Mouse (Mus musculus) heart, postnatal 36 days (tissue): ENCODE measurements around the gene Ube2k. TPM values are rescaled to one million over a fixed set of nuclear protein-coding genes. Genes with fewer than 3 reads are reported as not detected.

Experiments used
- DNase-seq, 2 experiments: peaks; one replicate each; pipeline ENCODE4 v3.0.0; 2021 to 2022
- intact Hi-C: fragments of 180-260 bp; cut with DNase I; formaldehyde crosslinking; loops from one replicate; pipeline ENCODE4 v1.15.1; 2025
- total RNA-seq, 2 experiments: library from RNA; stranded (reverse); gene quantifications; 2 replicates each; pipeline ENCODE4 v1.2.3; 2021

The Ube2k gene
- total RNA-seq, 2 experiments from 2014 or later, result 59.4 to 67.6 TPM

- no peak for DNase-seq
- intact Hi-C loops, result no loop called here
Measured at GRCm38 (mm10) chr5:65610541-65610940, 73.5 kb downstream of the Ube2k start.

GRCm38 (mm10) chr5:65613152-65613924 is 76.3 kb downstream of the Ube2k start:
- intact Hi-C loops, result no loop called here
- DNase-seq, result no peak

GRCm38 (mm10) chr5:65624340-65624739 is 87.3 kb downstream of the Ube2k start:
- DNase-seq, result no peak
- intact Hi-C loops, result no loop called here

GRCm38 (mm10) chr5:65638896-65639295 is 101.9 kb downstream of the Ube2k start:
- DNase-seq, result no peak
- intact Hi-C loops, result no loop called here

Other genes with a start within 250 kb of the Ube2k start
- 10 to 100 TPM; 31.1 to 42.5 TPM for gene Rfc1, start 201.6 kb upstream of the Ube2k start, total RNA-seq
- gene Klb, start 188.9 kb upstream of the Ube2k start, total RNA-seq, result under 1 TPM; 0.14 to 0.36 TPM
- 100 to 1,000 TPM; 645 to 671 TPM for gene Rpl9, start 145.8 kb upstream of the Ube2k start, total RNA-seq
- 10 to 100 TPM; 54.8 to 55.8 TPM for gene Lias, start 145.7 kb upstream of the Ube2k start, total RNA-seq
- gene Ugdh, start 101.3 kb upstream of the Ube2k start, total RNA-seq, result 10 to 100 TPM; 15.0 to 15.2 TPM
- 1 to 10 TPM in 1 of 2 experiments, not detected in 1; 2.1 TPM for gene Gm43552, start 44.4 kb upstream of the Ube2k start, total RNA-seq
- gene Smim14, start within 50 bp of the Ube2k start, total RNA-seq, result 10 to 100 TPM; 88.8 to 95.0 TPM
- 10 to 100 TPM; 59.5 to 60.5 TPM for gene Pds5a, start 161.0 kb downstream of the Ube2k start, total RNA-seq
- 10 to 100 TPM; 13.5 to 14.6 TPM for gene N4bp2, start 226.3 kb downstream of the Ube2k start, total RNA-seq